Mouse (Mus musculus) kidney, adult 2 months (tissue): ENCODE measurements around the gene Ascc1.

ENCODE experiments used
- CTCF ChIP-seq: fragments of 200-500 bp; conservative IDR thresholded peaks from 2 replicates; pipeline ENCODE4 v1.5.1; 2011; ENCODE audit warnings: low read depth, mild to moderate bottlenecking, control low read depth, low read length, moderate library complexity, mixed read lengths; ENCODE audit not compliant: insufficient read depth, insufficient read length
- POLR2A ChIP-seq: fragments of 200-500 bp; IDR thresholded peaks from one replicate; pipeline ENCODE4 v1.6.1; 2011; ENCODE audit warnings: low read depth, low read length, control low read depth

- TF ChIP-seq CTCF (no peak), POLR2A (no peak)
Measured at GRCm38 (mm10) chr10:60084065-60084464, 81.5 kb downstream of the Ascc1 start.
